Mouse (Mus musculus) liver, embryonic 11.5 days (tissue): ENCODE data around the gene Ust. TPM values are rescaled to one million over a fixed set of nuclear protein-coding genes. Genes with fewer than 3 reads are reported as not detected.
A peak's percentile ranks its signal among the peaks of the same experiment; 100 is the strongest.

Source experiments
- ATAC-seq: fragments of 200-750 bp; cut with Nextera tagmentation; replicated peaks from 2 replicates; pipeline ENCODE4 v1.8.0; 2017; ENCODE audit warnings: moderate number of reproducible peaks, mild to moderate bottlenecking, moderate TSS enrichment, moderate library complexity; ENCODE audit not compliant: low FRiP score
- DNase-seq: peaks from one replicate; pipeline ENCODE4 v3.0.0-alpha.2; 2017; ENCODE audit warnings: low spot score
- H3K27ac ChIP-seq: fragments of 300-500 bp; sonication (generic); 2 replicates; pipeline ENCODE4 v1.5.1; 2014; ENCODE audit warnings: mild to moderate bottlenecking, low read depth, low read length, control low read depth
- H3K27me3 ChIP-seq: fragments of 300-500 bp; sonication (generic); replicated peaks from 2 replicates; pipeline ENCODE4 v1.6.1; 2014; ENCODE audit warnings: low read length, mixed read lengths; ENCODE audit not compliant: control insufficient read depth, insufficient read depth
- H3K36me3 ChIP-seq: fragments of 300-500 bp; sonication (generic); 2 replicates; pipeline ENCODE4 v1.6.1; 2014; ENCODE audit warnings: mild to moderate bottlenecking, low read length, moderate library complexity, mixed read lengths; ENCODE audit not compliant: control insufficient read depth, insufficient read depth
- H3K4me1 ChIP-seq: fragments of 300-500 bp; sonication (generic); replicated peaks from 2 replicates; pipeline ENCODE4 v1.6.1; 2014; ENCODE audit warnings: low read length, mixed read lengths; ENCODE audit not compliant: control insufficient read depth, insufficient read depth
- H3K4me2 ChIP-seq: fragments of 300-500 bp; sonication (generic); 2 replicates; pipeline ENCODE4 v1.6.1; 2014; ENCODE audit warnings: mild to moderate bottlenecking, control low read depth, moderate library complexity
- H3K4me3 ChIP-seq: fragments of 300-500 bp; sonication (generic); 2 replicates; pipeline ENCODE4 v1.5.1; 2014; ENCODE audit warnings: low read depth, low read length, control low read depth
- H3K9ac ChIP-seq: fragments of 300-500 bp; sonication (generic); 2 replicates; pipeline ENCODE4 v1.6.1; 2014; ENCODE audit warnings: low read depth, low read length, control low read depth
- H3K9me3 ChIP-seq: fragments of 300-500 bp; sonication (generic); 2 replicates; pipeline ENCODE4 v1.6.1; 2016; ENCODE audit warnings: low read length, inconsistent platforms, mixed read lengths; ENCODE audit not compliant: control insufficient read depth
- whole genome bisulfite sequencing: fragments of 180-500 bp; shearing (Covaris S2); extraction: QIAGEN DNeasy Blood & Tissue Kit; methylation state at CpG from one replicate; pipeline ENCODE4 v1.1.7; 2014; 5-methylcytosine and 5-hydroxymethylcytosine counted together
- polyA plus RNA-seq: library from polyadenylated mRNA; unstranded; fragments of >200 nt; fragmentation: Nextera tagmentation; extraction: Ambion mirVana; gene quantifications from 2 replicates; pipeline ENCODE4 v1.2.1, GENCODE M21; 2014

The Ust gene
- polyA plus RNA-seq, 1 experiment from 2014 or later = 3.1 TPM

DNA sequence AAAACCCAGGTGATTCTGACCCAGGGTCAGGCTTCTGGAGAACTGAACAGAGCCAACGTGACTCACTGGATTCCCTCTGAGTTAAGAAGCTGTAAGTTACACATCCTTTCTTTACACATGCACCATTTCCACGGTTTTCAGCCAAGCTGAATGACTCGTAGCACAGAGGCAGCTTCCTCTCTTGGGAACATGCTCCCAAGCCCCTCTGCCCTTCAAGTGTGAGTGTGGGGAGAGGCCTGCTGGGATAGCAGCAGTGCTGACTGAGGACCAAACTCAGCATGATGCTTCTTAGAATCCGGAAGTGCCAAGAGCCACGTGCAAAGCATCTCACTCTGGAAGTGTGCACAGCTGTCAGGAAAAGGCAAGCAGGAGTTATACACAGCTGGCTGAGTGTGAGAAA, 228.0 kb downstream of the Ust start:
- Histone ChIP-seq H3K9me3 (no peaks in the 10 kb centered on the region), H3K9ac (no peak overlapping the region), H3K4me2 (no peak overlapping the region), H3K4me3 (no peak overlapping the region), H3K27me3 (no peaks in the 10 kb centered on the region), H3K36me3 (no peaks in the 10 kb centered on the region), H3K27ac (no peak overlapping the region), H3K4me1 (no peaks in the 10 kb centered on the region)
- DNase-seq (no peak), ATAC-seq (no peak)
- WGBS = 64% methylated on average over 5 of the region's 5 CpGs

- DNase-seq (no peak), ATAC-seq (no peak)
- H3K4me2 ChIP-seq = no peak overlapping the region
These were observed 231.3 kb downstream of the Ust start for GRCm38 (mm10) chr10:8287350-8287791.

GRCm38 (mm10) chr10:8283991-8284390, 234.6 kb downstream of the Ust start:
- Histone ChIP-seq H3K4me3 (no peak overlapping the region), H3K27ac (no peak overlapping the region), H3K36me3 (no peaks in the 10 kb centered on the region), H3K4me1 (no peaks in the 10 kb centered on the region), H3K9me3 (no peaks in the 10 kb centered on the region), H3K4me2 (no peak overlapping the region), H3K9ac (no peak overlapping the region), H3K27me3 (no peaks in the 10 kb centered on the region)
- DNase-seq = no peak
- 77% methylated on average over 3 of the region's 3 CpGs for WGBS
- ATAC-seq = no peak

More at GRCm38 (mm10) chr10:8287350-8287791, 231.3 kb downstream of the Ust start:
- no peaks in the 10 kb centered on the region for H3K4me1 ChIP-seq
- 19% methylated on average over 6 of the region's 6 CpGs for WGBS
- H3K9me3 ChIP-seq = no peaks in the 10 kb centered on the region
- no peaks in the 10 kb centered on the region for H3K27me3 ChIP-seq
- H3K9ac ChIP-seq = no peak overlapping the region
- H3K27ac ChIP-seq = no peak overlapping the region
- no peak overlapping the region for H3K4me3 ChIP-seq
- H3K36me3 ChIP-seq = no peaks in the 10 kb centered on the region

DNA sequence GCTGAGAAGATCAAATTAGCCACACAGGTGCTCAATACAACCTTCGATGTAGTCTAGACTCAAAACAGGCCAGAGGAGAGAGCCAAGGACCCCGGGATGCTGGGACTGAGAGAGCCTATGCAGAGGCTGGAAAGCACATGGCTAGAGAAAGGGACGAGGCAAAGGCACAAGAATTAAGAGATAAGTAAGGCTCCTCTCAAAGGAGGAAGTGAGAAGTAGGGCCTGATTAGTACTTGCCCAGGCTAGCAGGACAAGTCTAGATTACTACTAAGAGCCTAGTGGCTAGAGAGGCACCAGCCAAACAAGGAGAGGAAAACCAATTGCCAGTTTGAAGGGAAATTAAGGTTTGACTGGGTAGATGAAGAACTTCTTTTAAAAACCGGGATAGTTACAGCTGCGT, 241.5 kb downstream of the Ust start:
- Histone ChIP-seq H3K4me2 (no peak overlapping the region), H3K27ac (no peak overlapping the region), H3K27me3 (no peaks in the 10 kb centered on the region), H3K4me3 (no peak overlapping the region), H3K36me3 (no peaks in the 10 kb centered on the region), H3K4me1 (no peaks in the 10 kb centered on the region), H3K9ac (no peak overlapping the region), H3K9me3 (no peaks in the 10 kb centered on the region)
- ATAC-seq (no peak), DNase-seq (no peak)
- 62% methylated on average over 5 of the region's 5 CpGs for WGBS

DNA sequence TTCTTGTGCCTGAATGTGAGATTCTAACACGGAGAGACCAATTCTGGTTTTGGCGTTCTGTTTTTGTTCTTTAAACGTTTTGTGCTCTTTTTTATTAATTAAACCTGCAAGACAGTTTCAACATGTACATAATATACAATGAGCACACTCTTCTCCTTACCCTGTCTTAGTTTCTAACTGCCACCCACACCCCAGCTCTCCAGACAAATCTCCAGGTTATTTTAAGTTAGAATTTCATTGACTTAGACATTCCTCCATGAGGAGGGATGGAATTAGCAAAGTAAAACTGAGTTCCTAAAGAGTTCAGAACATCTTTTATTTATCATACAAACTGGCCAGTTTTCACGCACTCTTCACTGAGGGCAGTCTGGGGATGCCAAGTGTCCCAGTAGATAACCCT, 248.9 kb downstream of the Ust start:
- Histone ChIP-seq H3K9ac (no peak overlapping the region), H3K4me1 (no peaks in the 10 kb centered on the region), H3K4me2 (no peak overlapping the region), H3K9me3 (no peaks in the 10 kb centered on the region), H3K36me3 (no peaks in the 10 kb centered on the region), H3K4me3 (no peak overlapping the region), H3K27ac (no peak overlapping the region), H3K27me3 (no peaks in the 10 kb centered on the region)
- no peak for ATAC-seq
- WGBS = 77% methylated on average over 4 of the region's 4 CpGs
- no peak for DNase-seq

GRCm38 (mm10) chr10:8259716-8260115, 258.9 kb downstream of the Ust start:
- Histone ChIP-seq H3K9me3 (no peaks in the 10 kb centered on the region), H3K4me3 (no peak overlapping the region), H3K27ac (no peak overlapping the region), H3K4me2 (no peak overlapping the region), H3K9ac (no peak overlapping the region), H3K4me1 (no peaks in the 10 kb centered on the region), H3K27me3 (no peaks in the 10 kb centered on the region), H3K36me3 (no peaks in the 10 kb centered on the region)
- DNase-seq (no peak), ATAC-seq (no peak)
- 50% methylated on average over 4 of the region's 4 CpGs for WGBS

DNA sequence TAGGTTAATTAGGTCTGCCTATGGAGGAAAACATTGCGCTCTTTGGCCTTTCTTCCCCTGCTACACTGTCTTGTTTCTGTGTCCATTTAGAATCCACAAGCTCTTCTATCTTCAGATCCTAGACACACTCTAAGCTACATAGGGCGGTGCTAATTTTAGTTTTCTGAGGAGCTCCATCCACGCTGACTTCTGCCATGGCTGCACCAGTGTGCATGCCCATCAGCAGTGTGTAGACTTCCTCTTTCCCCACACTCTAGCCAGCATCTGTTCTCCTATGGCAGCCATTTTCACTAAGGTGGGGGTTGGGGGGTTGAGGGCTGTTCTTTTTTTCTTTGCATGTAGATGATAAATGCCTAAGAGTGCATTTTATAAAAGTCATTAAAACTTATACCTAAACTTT, 268.6 kb downstream of the Ust start:
- Histone ChIP-seq H3K27ac (no peak overlapping the region), H3K27me3 (no peaks in the 10 kb centered on the region), H3K9me3 (no peaks in the 10 kb centered on the region), H3K4me2 (no peak overlapping the region), H3K4me1 (no peaks in the 10 kb centered on the region), H3K9ac (no peak overlapping the region), H3K36me3 (no peaks in the 10 kb centered on the region), H3K4me3 (no peak overlapping the region)
- 72% methylated on average over 3 of the region's 3 CpGs for WGBS
- ATAC-seq (no peak), DNase-seq (no peak)

DNA sequence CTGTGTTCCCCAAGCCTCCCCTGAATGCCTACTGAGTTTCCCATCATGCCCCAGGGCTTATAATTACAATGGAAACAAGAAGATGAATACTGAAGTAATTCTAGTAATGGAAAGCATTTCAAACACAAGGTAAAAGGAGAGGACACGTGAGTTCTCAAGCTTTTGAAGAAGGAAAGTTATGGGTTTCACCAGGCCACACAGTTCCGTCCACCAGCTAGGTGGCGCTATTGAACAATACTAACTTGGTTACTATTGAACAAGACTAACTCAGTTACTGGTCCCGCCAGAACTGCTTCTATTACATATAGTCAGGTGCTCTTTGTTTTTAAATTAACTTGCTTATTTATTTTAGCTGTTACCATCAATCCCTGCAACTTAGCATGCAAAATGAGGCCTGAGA, 276.3 kb downstream of the Ust start:
- DNase-seq = no peak
- no peaks in the 10 kb centered on the region for H3K27me3 ChIP-seq
- WGBS = 19% methylated on average over 4 of the region's 4 CpGs
- no peak overlapping the region for H3K27ac ChIP-seq
- no peak overlapping the region for H3K4me3 ChIP-seq
- no peak for ATAC-seq
- H3K36me3 ChIP-seq = no peaks in the 10 kb centered on the region
- H3K4me2 ChIP-seq = no peak overlapping the region
- H3K4me1 ChIP-seq = no peaks in the 10 kb centered on the region
- H3K9me3 ChIP-seq = no peaks in the 10 kb centered on the region
- H3K9ac ChIP-seq = no peak overlapping the region

- H3K27me3 ChIP-seq = no peaks in the 10 kb centered on the region
- H3K36me3 ChIP-seq = no peaks in the 10 kb centered on the region
- H3K9ac ChIP-seq = no peak overlapping the region
- ATAC-seq (no peak), DNase-seq (no peak)
- peak overlapping the region; percentile 32 for H3K4me2 ChIP-seq
- H3K4me3 ChIP-seq = no peak overlapping the region
- H3K9me3 ChIP-seq = no peaks in the 10 kb centered on the region
- H3K4me1 ChIP-seq = no peaks in the 10 kb centered on the region
- 42% methylated on average over 4 of the region's 4 CpGs for WGBS
- H3K27ac ChIP-seq = no peak overlapping the region
These were observed 277.9 kb downstream of the Ust start for GRCm38 (mm10) chr10:8240703-8241102.
